Mouse (Mus musculus) hindbrain, embryonic 14.5 days (tissue): Measurements from ENCODE around the gene Rock2. TPM values are rescaled to one million over a fixed set of nuclear protein-coding genes. Genes with fewer than 3 reads are reported as not detected.
A peak's percentile ranks its signal among the peaks of the same experiment; 100 is the strongest.

ENCODE experiments used
- ATAC-seq: fragments of 200-750 bp; cut with Nextera tagmentation; 2 replicates; pipeline ENCODE4 v1.8.0; 2017; ENCODE audit warnings: moderate number of reproducible peaks, mild to moderate bottlenecking, moderate TSS enrichment, moderate library complexity; ENCODE audit not compliant: low FRiP score
- DNase-seq: peaks from one replicate; pipeline ENCODE4 v3.0.0-alpha.2; 2015; ENCODE audit warnings: low spot score
- H3K27ac ChIP-seq: fragments of 300-500 bp; sonication (generic); 2 replicates; pipeline ENCODE4 v1.5.1; 2014; ENCODE audit warnings: mild to moderate bottlenecking, moderate library complexity
- H3K27me3 ChIP-seq: fragments of 300-500 bp; sonication (generic); 2 replicates; pipeline ENCODE4 v1.6.1; 2014; ENCODE audit warnings: mild to moderate bottlenecking, low read length, mixed read lengths; ENCODE audit not compliant: control insufficient read depth, insufficient read depth
- H3K36me3 ChIP-seq: fragments of 300-500 bp; sonication (generic); replicated peaks from 2 replicates; pipeline ENCODE4 v1.6.1; 2014; ENCODE audit not compliant: control insufficient read depth, insufficient read depth
- H3K4me1 ChIP-seq: fragments of 300-500 bp; sonication (generic); replicated peaks from 2 replicates; pipeline ENCODE4 v1.6.1; 2014; ENCODE audit warnings: antibody characterized with exemption, low read length, mixed read lengths; ENCODE audit not compliant: control insufficient read depth, insufficient read depth
- H3K4me2 ChIP-seq: fragments of 300-500 bp; sonication (generic); replicated peaks from 2 replicates; pipeline ENCODE4 v1.6.1; 2014; ENCODE audit warnings: mild to moderate bottlenecking, moderate library complexity
- H3K4me3 ChIP-seq: fragments of 300-500 bp; sonication (generic); replicated peaks from 2 replicates; pipeline ENCODE4 v1.5.1; 2014; ENCODE audit warnings: mild to moderate bottlenecking, low read length
- H3K9ac ChIP-seq: fragments of 300-500 bp; sonication (generic); 2 replicates; pipeline ENCODE4 v1.6.1; 2014
- H3K9me3 ChIP-seq: fragments of 300-500 bp; sonication (generic); 2 replicates; pipeline ENCODE4 v1.6.1; 2016; ENCODE audit warnings: low read length; ENCODE audit not compliant: control insufficient read depth
- WGBS: fragments of 180-500 bp; shearing (Covaris S2); extraction: QIAGEN DNeasy Blood & Tissue Kit; methylation state at CpG from one replicate; pipeline ENCODE4 v1.1.7; 2014; 5-methylcytosine and 5-hydroxymethylcytosine counted together
- polyA plus RNA-seq: library from polyadenylated mRNA; unstranded; fragments of >200 nt; fragmentation: Nextera tagmentation; extraction: Ambion mirVana; gene quantifications from 2 replicates; pipeline ENCODE4 v1.2.1, GENCODE M21; 2014

The Rock2 gene
- polyA plus RNA-seq, 1 experiment from 2014 or later = 17.6 TPM

- peak overlapping the region; percentile 80 for H3K4me3 ChIP-seq
- ATAC-seq (no peak), DNase-seq (no peak)
- H3K36me3 ChIP-seq = no peaks in the 10 kb centered on the region
- peak overlapping the region; percentile 79 for H3K9ac ChIP-seq
- H3K4me2 ChIP-seq = peak overlapping the region; percentile 82
- WGBS = 5% methylated on average over 18 of the region's 18 CpGs
- H3K4me1 ChIP-seq = peaks cover 30% of the 10 kb centered on the region
- no peaks in the 10 kb centered on the region for H3K27me3 ChIP-seq
- no peaks in the 10 kb centered on the region for H3K9me3 ChIP-seq
- peak overlapping the region; percentile 92 for H3K27ac ChIP-seq
Measured at GRCm38 (mm10) chr12:16893656-16894395, 869 bp upstream of the Rock2 start.

- Histone ChIP-seq H3K36me3 (no peaks in the 10 kb centered on the region), H3K4me2 (peak overlapping the region; percentile 80), H3K4me1 (peaks cover 32% of the 10 kb centered on the region), H3K9me3 (no peaks in the 10 kb centered on the region), H3K4me3 (peak overlapping the region; percentile 80), H3K27me3 (no peaks in the 10 kb centered on the region), H3K9ac (peak overlapping the region; percentile 79), H3K27ac (peak overlapping the region; percentile 92)
- DNase-seq (peak; percentile 30), ATAC-seq (peak; percentile 72)
- WGBS = under 1% methylated on average over 41 of the region's 41 CpGs
Measured at GRCm38 (mm10) chr12:16895221-16895928, 680 bp downstream of the Rock2 start.

GRCm38 (mm10) chr12:16896073-16896789, 1.5 kb downstream of the Rock2 start:
- Histone ChIP-seq H3K36me3 (no peaks in the 10 kb centered on the region), H3K27me3 (no peaks in the 10 kb centered on the region), H3K9ac (peak overlapping the region; percentile 79), H3K4me2 (peak overlapping the region; percentile 80), H3K4me1 (peaks cover 38% of the 10 kb centered on the region), H3K4me3 (peak overlapping the region; percentile 80), H3K27ac (no peak overlapping the region), H3K9me3 (no peaks in the 10 kb centered on the region)
- ATAC-seq (no peak), DNase-seq (no peak)
- 27% methylated on average over 8 of the region's 8 CpGs for WGBS

- Histone ChIP-seq H3K9me3 (no peaks in the 10 kb centered on the region), H3K36me3 (no peaks in the 10 kb centered on the region), H3K4me1 (peaks cover 38% of the 10 kb centered on the region), H3K9ac (no peak overlapping the region), H3K4me3 (peak overlapping the region; percentile 80; the same call in 1 of the 2 replicates), H3K27me3 (no peaks in the 10 kb centered on the region), H3K27ac (no peak overlapping the region), H3K4me2 (peak overlapping the region; percentile 80)
- WGBS = 78% methylated on average over 2 of the region's 2 CpGs
- no peak for DNase-seq
- ATAC-seq = no peak
Measured at GRCm38 (mm10) chr12:16897225-16897624, 2.5 kb downstream of the Rock2 start.

- H3K4me3 ChIP-seq = no peak overlapping the region
- H3K9me3 ChIP-seq = no peaks in the 10 kb centered on the region
- WGBS = 58% methylated on average over 2 of the region's 2 CpGs
- H3K27ac ChIP-seq = no peak overlapping the region
- H3K36me3 ChIP-seq = no peaks in the 10 kb centered on the region
- H3K9ac ChIP-seq = no peak overlapping the region
- H3K4me1 ChIP-seq = peaks cover 38% of the 10 kb centered on the region
- H3K4me2 ChIP-seq = no peak overlapping the region
- no peaks in the 10 kb centered on the region for H3K27me3 ChIP-seq
- ATAC-seq (no peak), DNase-seq (no peak)
Measured at GRCm38 (mm10) chr12:16898221-16898620, 3.5 kb downstream of the Rock2 start.

GRCm38 (mm10) chr12:16898790-16899189, 4.1 kb downstream of the Rock2 start:
- H3K4me3 ChIP-seq = no peak overlapping the region
- H3K27ac ChIP-seq = no peak overlapping the region
- H3K9ac ChIP-seq = no peak overlapping the region
- DNase-seq (no peak), ATAC-seq (no peak)
- no peaks in the 10 kb centered on the region for H3K36me3 ChIP-seq
- H3K27me3 ChIP-seq = no peaks in the 10 kb centered on the region
- H3K4me1 ChIP-seq = peaks cover 37% of the 10 kb centered on the region
- no peaks in the 10 kb centered on the region for H3K9me3 ChIP-seq
- H3K4me2 ChIP-seq = no peak overlapping the region

- DNase-seq = no peak
- Histone ChIP-seq H3K9me3 (no peaks in the 10 kb centered on the region), H3K4me2 (no peak overlapping the region), H3K27ac (no peak overlapping the region), H3K9ac (no peak overlapping the region), H3K4me1 (peaks cover 33% of the 10 kb centered on the region), H3K4me3 (no peak overlapping the region), H3K27me3 (no peaks in the 10 kb centered on the region), H3K36me3 (no peaks in the 10 kb centered on the region)
- 71% methylated on average over 3 of the region's 3 CpGs for WGBS
- no peak for ATAC-seq
Measured at GRCm38 (mm10) chr12:16900625-16901222, 6.0 kb downstream of the Rock2 start.

GRCm38 (mm10) chr12:16903949-16904635, 9.4 kb downstream of the Rock2 start:
- Histone ChIP-seq H3K4me1 (0 out of 2 replicates have a peak, but pooled peaks cover 6% of the 10 kb centered on the region), H3K4me3 (no peak overlapping the region), H3K27me3 (no peaks in the 10 kb centered on the region), H3K36me3 (no peaks in the 10 kb centered on the region), H3K9ac (no peak overlapping the region), H3K27ac (no peak overlapping the region), H3K4me2 (no peak overlapping the region), H3K9me3 (no peaks in the 10 kb centered on the region)
- WGBS = 91% methylated on average over 2 of the region's 2 CpGs
- ATAC-seq (no peak), DNase-seq (no peak)
